Mouse (Mus musculus): Measurements from ENCODE around the gene Bcar3.

Gene Bcar3

GRCm38 (mm10) chr3:122456807-122457206, 162.9 kb downstream of the Bcar3 start:
- no peak for DNase-seq (ENCODE audit: low spot score in 2 of 2)

- no peak for DNase-seq (ENCODE audit: low spot score in 2 of 2)
These were observed 163.8 kb downstream of the Bcar3 start for GRCm38 (mm10) chr3:122457723-122458122.

- peak in 1 of 2 experiments; percentile 40 for DNase-seq (ENCODE audit: low spot score in 2 of 2)
These were observed 164.8 kb downstream of the Bcar3 start for GRCm38 (mm10) chr3:122458743-122459142.

GRCm38 (mm10) chr3:122460848-122461511, 167.0 kb downstream of the Bcar3 start:
- DNase-seq (ENCODE audit: low spot score in 2 of 2), result no peak

GRCm38 (mm10) chr3:122461512-122461881, 167.6 kb downstream of the Bcar3 start:
- no peak for DNase-seq (ENCODE audit: low spot score in 2 of 2)

- DNase-seq (ENCODE audit: low spot score in 2 of 2), result no peak
These were observed 168.3 kb downstream of the Bcar3 start for GRCm38 (mm10) chr3:122461932-122462871.

GRCm38 (mm10) chr3:122463166-122463565, 169.2 kb downstream of the Bcar3 start:
- DNase-seq (ENCODE audit: low spot score in 2 of 2), result no peak

GRCm38 (mm10) chr3:122466100-122466730, 172.3 kb downstream of the Bcar3 start:
- DNase-seq (ENCODE audit: low spot score in 2 of 2), result peak in 1 of 2 experiments; percentile 68

GRCm38 (mm10) chr3:122467977-122468376, 174.0 kb downstream of the Bcar3 start:
- no peak for DNase-seq (ENCODE audit: low spot score in 2 of 2)

- DNase-seq (ENCODE audit: low spot score in 2 of 2), result no peak
These were observed 176.5 kb downstream of the Bcar3 start for GRCm38 (mm10) chr3:122470326-122471016.

- DNase-seq (ENCODE audit: low spot score in 2 of 2), result no peak
These were observed 177.2 kb downstream of the Bcar3 start for GRCm38 (mm10) chr3:122471017-122471721.

- peak in 1 of 2 experiments; percentile 44 for DNase-seq (ENCODE audit: low spot score in 2 of 2)
These were observed 178.5 kb downstream of the Bcar3 start for GRCm38 (mm10) chr3:122472412-122472811.

GRCm38 (mm10) chr3:122473523-122474034, 179.6 kb downstream of the Bcar3 start:
- no peak for DNase-seq (ENCODE audit: low spot score in 2 of 2)

- no peak for DNase-seq (ENCODE audit: low spot score in 2 of 2)
These were observed 180.1 kb downstream of the Bcar3 start for GRCm38 (mm10) chr3:122474067-122474466.

- DNase-seq (ENCODE audit: low spot score in 2 of 2), result no peak
These were observed 180.9 kb downstream of the Bcar3 start for GRCm38 (mm10) chr3:122474796-122475195.

- no peak for DNase-seq (ENCODE audit: low spot score in 2 of 2)
These were observed 181.8 kb downstream of the Bcar3 start for GRCm38 (mm10) chr3:122475735-122476134.

GRCm38 (mm10) chr3:122476656-122477055, 182.7 kb downstream of the Bcar3 start:
- DNase-seq (ENCODE audit: low spot score in 2 of 2), result no peak

- DNase-seq (ENCODE audit: low spot score in 2 of 2), result peak in 1 of 2 experiments; percentile 69
These were observed 183.6 kb downstream of the Bcar3 start for GRCm38 (mm10) chr3:122477541-122477940.

- peak in 1 of 2 experiments; percentile 70 for DNase-seq (ENCODE audit: low spot score in 2 of 2)
These were observed 184.8 kb downstream of the Bcar3 start for GRCm38 (mm10) chr3:122478735-122479134.

GRCm38 (mm10) chr3:122480065-122480675, 186.2 kb downstream of the Bcar3 start:
- DNase-seq (ENCODE audit: low spot score in 2 of 2), result peak in 1 of 2 experiments; percentile 70
